8 mouse cellular contexts compared by ENCODE assay signal in genomic region chr8:4165852-4166751, GRCm38 (mm10). TPM values are rescaled to one million over a fixed set of nuclear protein-coding genes. Genes with fewer than 3 reads are reported as not detected.
DNase-seq lines count a peak whose midpoint lies in the region; ATAC-seq lines count a peak whose summit lies in the region.

Gene Evi5l (plus strand): TSS chr8:4166567.

- peak; percentile 96 for ATAC-seq in heart, embryonic 13.5 days (ENCODE audit: extremely low read depth, insufficient number of reproducible peaks, low FRiP score, low TSS enrichment)
- ATAC-seq in liver, embryonic 12.5 days = peak; percentile 94
- peak; percentile 98 for ATAC-seq in stomach, embryonic 15.5 days (ENCODE audit: insufficient read depth, low FRiP score, low read depth)

- H3K9me3 ChIP-seq in heart, embryonic 13.5 days = no peaks in the 10 kb centered on the region
- H3K9me3 ChIP-seq in liver, embryonic 12.5 days (replicated peaks) = no peaks in the 10 kb centered on the region
- H3K9me3 ChIP-seq in stomach, embryonic 15.5 days = no peaks in the 10 kb centered on the region

- H3K27ac ChIP-seq in brown adipose tissue, adult 24 weeks (replicated peaks; ENCODE audit: low read depth, low read length) = no peak within 1 kb of the TSS
- H3K27ac ChIP-seq in heart, embryonic 13.5 days (replicated peaks) = no peak within 1 kb of the TSS; the same call in 1 of the 2 replicates
- peak within 1 kb of the TSS; percentile 64 for H3K27ac ChIP-seq in liver, embryonic 12.5 days
- H3K27ac ChIP-seq in stomach, embryonic 15.5 days = peak within 1 kb of the TSS; percentile 44; the same call in 1 of the 2 replicates

- peak within 1 kb of the TSS; percentile 79 for H3K4me3 ChIP-seq in brown adipose tissue, adult 24 weeks (ENCODE audit: insufficient read depth, low read depth, low read length)
- peak within 1 kb of the TSS; percentile 90 for H3K4me3 ChIP-seq in heart, embryonic 13.5 days
- H3K4me3 ChIP-seq in liver, embryonic 12.5 days = peak within 1 kb of the TSS; percentile 78
- peak within 1 kb of the TSS; percentile 94 for H3K4me3 ChIP-seq in stomach, embryonic 15.5 days (replicated peaks)

- peak within 1 kb of the TSS; percentile 95 for H3K9ac ChIP-seq in heart, embryonic 13.5 days
- peak within 1 kb of the TSS; percentile 84 for H3K9ac ChIP-seq in liver, embryonic 12.5 days
- H3K9ac ChIP-seq in stomach, embryonic 15.5 days = peak within 1 kb of the TSS; percentile 76

- H3K36me3 ChIP-seq in heart, embryonic 13.5 days = no peaks in the 10 kb centered on the region
- H3K36me3 ChIP-seq in liver, embryonic 12.5 days = no peaks in the 10 kb centered on the region
- H3K36me3 ChIP-seq in stomach, embryonic 15.5 days = no peaks in the 10 kb centered on the region

- WGBS in heart, embryonic 13.5 days = under 1% methylated on average over 51 of the region's 51 CpGs
- WGBS in liver, embryonic 12.5 days (ENCODE audit: insufficient replicate concordance) = under 1% methylated on average over 51 of the region's 51 CpGs
- WGBS in stomach, embryonic 15.5 days = under 1% methylated on average over 40 of the region's 51 CpGs

- no peaks in the 10 kb centered on the region for H3K27me3 ChIP-seq in heart, embryonic 13.5 days (replicated peaks)
- no peaks in the 10 kb centered on the region for H3K27me3 ChIP-seq in liver, embryonic 12.5 days (replicated peaks)
- H3K27me3 ChIP-seq in stomach, embryonic 15.5 days (replicated peaks) = no peaks in the 10 kb centered on the region

- H3K4me2 ChIP-seq in heart, embryonic 13.5 days = peak within 1 kb of the TSS; percentile 89
- peak within 1 kb of the TSS; percentile 99 for H3K4me2 ChIP-seq in liver, embryonic 12.5 days
- H3K4me2 ChIP-seq in stomach, embryonic 15.5 days = peak within 1 kb of the TSS; percentile 76

- peak; percentile 98 for DNase-seq in CD4-positive, CD25-positive, alpha-beta regulatory T cell, adult 2 months (ENCODE audit: low read depth, low spot score)
- DNase-seq in fat pad, adult 2 months (ENCODE audit: extremely low read depth, low read depth, low spot score) = peak; percentile 100
- DNase-seq in kidney, postnatal 10 days = peak; percentile 99
- peak; percentile 99 for DNase-seq in natural killer cell, adult 2 months (ENCODE audit: low spot score in 2 of 2)

- H3K4me1 ChIP-seq in brown adipose tissue, adult 24 weeks (ENCODE audit: control insufficient read depth, insufficient read depth, insufficient read length, low read length) = peaks cover 13% of the 10 kb centered on the region
- H3K4me1 ChIP-seq in heart, embryonic 13.5 days = peaks cover 14% of the 10 kb centered on the region
- peaks cover 33% of the 10 kb centered on the region for H3K4me1 ChIP-seq in liver, embryonic 12.5 days
- H3K4me1 ChIP-seq in stomach, embryonic 15.5 days = no peaks in the 10 kb centered on the region

RNA-seq across cellular contexts. Expression of gene Evi5l, which starts in this region (rescaled TPM):
- 11.1 and 12.3 TPM in 2 replicates for polyA plus RNA-seq in brown adipose tissue, adult 24 weeks (2012; ENCODE audit: insufficient read depth, insufficient read length, missing spikeins)
- polyA plus RNA-seq in heart, embryonic 13.5 days (2015; fragmentation: Nextera tagmentation; extraction: Ambion mirVana) = 14.3 and 15.3 TPM in 2 replicates
- polyA plus RNA-seq in liver, embryonic 12.5 days (2016; fragmentation: Nextera tagmentation; extraction: Ambion mirVana) = 8.0 and 8.6 TPM in 2 replicates
- polyA plus RNA-seq in stomach, embryonic 15.5 days (2015; fragmentation: Nextera tagmentation; extraction: Ambion mirVana) = 21.5 and 22.5 TPM in 2 replicates

Comparison
In these comparisons a context has a peak if more than half of its experiments do, and no peak if none do; other contexts are left out.
1. H3K27ac ChIP-seq: peak in liver, embryonic 12.5 days (single experiment) and stomach, embryonic 15.5 days (single experiment); none in brown adipose tissue, adult 24 weeks (single experiment) and heart, embryonic 13.5 days (single experiment).
2. Peak in every context shown above with its lines, with median percentiles within 50 percentile points of each other: DNase-seq, H3K4me3 ChIP-seq, ATAC-seq, H3K4me2 ChIP-seq and H3K9ac ChIP-seq.